ENCODE assay signal across 1 mouse cellular context in the genomic region with DNA sequence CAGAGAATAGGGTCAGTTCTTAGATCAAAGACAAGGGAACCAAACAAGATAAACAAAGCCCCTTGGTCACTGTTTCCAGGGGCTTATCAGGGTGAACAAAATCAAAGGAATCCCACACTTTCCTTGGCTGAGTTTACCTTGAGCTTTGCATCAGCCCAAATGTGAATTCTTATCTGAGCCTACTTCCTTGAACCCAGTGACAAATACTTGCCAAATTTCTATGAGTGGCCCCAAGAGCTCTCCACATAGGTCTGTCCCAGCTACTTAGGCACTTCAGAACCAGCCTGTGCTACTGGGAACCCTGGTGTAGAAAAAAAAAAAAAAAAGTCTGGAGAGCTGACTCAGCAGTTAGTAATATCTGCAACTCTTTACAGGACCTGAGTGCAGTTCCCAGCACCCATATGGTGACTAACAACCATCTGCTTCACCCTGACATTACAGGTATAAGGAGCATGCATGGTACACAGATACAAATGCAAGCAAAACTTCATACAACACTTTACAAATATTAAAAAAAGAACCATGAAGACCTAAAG.
TF ChIP-seq lines count a peak whose summit lies in the region.

No protein-coding gene starts in this region.

TF ChIP-seq in MEL, 35 proteins besides CTCF, POLR2A, EP300 and RAD21 (continued from another document):
- TF ChIP-seq RCOR1 (IDR thresholded peaks at IDR 0.05; ENCODE audit: low read depth, low read length): 0 out of 2 replicates have a peak, but pooled peaks have one; percentile 45
